In genomic region chr4:134245148-134245843, GRCm38 (mm10) we compare ENCODE assay signal across 8 mouse cellular contexts. TPM values are rescaled to one million over a fixed set of nuclear protein-coding genes. Genes with fewer than 3 reads are reported as not detected.
DNase-seq lines count a peak whose midpoint lies in the region; ATAC-seq and TF ChIP-seq lines count a peak whose summit lies in the region.

TSS of gene Zfp593 (minus strand) at chr4:134245592.

- peak within 1 kb of the TSS; percentile 96 for H3K4me2 ChIP-seq in lung, postnatal 0 days (replicated peaks; ENCODE audit: low read depth, low read length)

- ATAC-seq in lung, postnatal 0 days: peak; percentile 89

- peak; percentile 59 for DNase-seq in MEL-GATA-1-ER (ENCODE audit: extremely low read depth, low read depth)
- DNase-seq in cerebellum, adult 8-10 months: peak; percentile 95
- peak; percentile 94 for DNase-seq in forelimb bud, embryonic 11.5 days (ENCODE audit: low read depth, low spot score)
- DNase-seq in hindbrain, embryonic 10.5 days (ENCODE audit: low spot score): peak; percentile 94
- peak; percentile 95 for DNase-seq in layer of hippocampus, adult 9-11 months
- DNase-seq in lung, postnatal 0 days (ENCODE audit: low spot score): peak; percentile 94
- peak; percentile 97 for DNase-seq in ovary, postnatal 14 days (ENCODE audit: low spot score)
- peak; percentile 98 for DNase-seq in thymus, postnatal 14 days

- no peak for TF ChIP-seq EP300 in lung, postnatal 0 days (IDR thresholded peaks at IDR 0.05)

- no peaks in the 10 kb centered on the region for H3K9me3 ChIP-seq in hindbrain, embryonic 10.5 days
- H3K9me3 ChIP-seq in lung, postnatal 0 days (ENCODE audit: low read length): no peaks in the 10 kb centered on the region

- peaks cover 65% of the 10 kb centered on the region for H3K4me1 ChIP-seq in hindbrain, embryonic 10.5 days (replicated peaks)
- H3K4me1 ChIP-seq in lung, postnatal 0 days (ENCODE audit: insufficient read depth, low read depth, low read length): peaks cover 5% of the 10 kb centered on the region; the same call in 1 of the 2 replicates

- H3K36me3 ChIP-seq in hindbrain, embryonic 10.5 days: peaks cover 10% of the 10 kb centered on the region
- H3K36me3 ChIP-seq in lung, postnatal 0 days (ENCODE audit: insufficient read depth, low read length): no peaks in the 10 kb centered on the region

- peak; percentile 82 for TF ChIP-seq CTCF in lung, postnatal 0 days (IDR thresholded peaks at IDR 0.05)

- peak within 1 kb of the TSS; percentile 93 for H3K4me3 ChIP-seq in hindbrain, embryonic 10.5 days
- peak within 1 kb of the TSS; percentile 70 for H3K4me3 ChIP-seq in lung, postnatal 0 days (ENCODE audit: low read depth, low read length)

- H3K27ac ChIP-seq in hindbrain, embryonic 10.5 days: peak within 1 kb of the TSS; percentile 89
- H3K27ac ChIP-seq in lung, postnatal 0 days (ENCODE audit: low read length): no peak within 1 kb of the TSS

- under 1% methylated on average over 60 of the region's 60 CpGs for WGBS in hindbrain, embryonic 10.5 days
- under 1% methylated on average over 60 of the region's 60 CpGs for WGBS in lung, postnatal 0 days

- peak within 1 kb of the TSS; percentile 65 for H3K9ac ChIP-seq in lung, postnatal 0 days (replicated peaks; ENCODE audit: low read depth)

- peaks cover 44% of the 10 kb centered on the region for H3K27me3 ChIP-seq in hindbrain, embryonic 10.5 days (ENCODE audit: insufficient read depth, poor library complexity, severe bottlenecking)
- H3K27me3 ChIP-seq in lung, postnatal 0 days (replicated peaks; ENCODE audit: insufficient read depth, low read length): no peaks in the 10 kb centered on the region; the same call in 1 of the 2 replicates

RNA-seq across cellular contexts. Expression of gene Zfp593, which starts in this region (rescaled TPM):
- polyA plus RNA-seq in hindbrain, embryonic 10.5 days (2016; fragmentation: Nextera tagmentation; extraction: Ambion mirVana): 20.6 and 21.6 TPM in 2 replicates
- 9.0 and 9.2 TPM in 2 replicates for polyA plus RNA-seq in lung, postnatal 0 days (2015; fragmentation: Nextera tagmentation; extraction: Ambion mirVana)
